Mouse (Mus musculus) liver, adult 2 months (tissue): ENCODE measurements around the gene Evi5l. TPM values are rescaled to one million over a fixed set of nuclear protein-coding genes. Genes with fewer than 3 reads are reported as not detected.
A peak's percentile ranks its signal among the peaks of the same experiment; 100 is the strongest.

Experiments
- DNase-seq: peaks from one replicate; pipeline ENCODE4 v3.0.0-alpha.2; 2011; ENCODE audit warnings: low read depth, low spot score; ENCODE audit errors: extremely low read depth
- H3K27ac ChIP-seq: fragments of 200-500 bp; replicated peaks from 2 replicates; pipeline ENCODE4 v1.5.1; 2012; ENCODE audit warnings: low read depth, mild to moderate bottlenecking, control low read depth, inconsistent platforms, low read length; ENCODE audit not compliant: insufficient read depth
- H3K27me3 ChIP-seq: fragments of 200-500 bp; 2 replicates; pipeline ENCODE4 v1.6.1; 2012; ENCODE audit warnings: mild to moderate bottlenecking, moderate library complexity, low read length, inconsistent platforms; ENCODE audit not compliant: control insufficient read depth, insufficient read depth
- H3K36me3 ChIP-seq: fragments of 200-500 bp; 2 replicates; pipeline ENCODE4 v1.6.1; 2012; ENCODE audit warnings: low read length, inconsistent platforms; ENCODE audit not compliant: control insufficient read depth, insufficient read depth
- H3K4me1 ChIP-seq: fragments of 200-500 bp; 2 replicates; pipeline ENCODE4 v1.6.1; 2011; ENCODE audit warnings: low read length; ENCODE audit not compliant: control insufficient read depth, insufficient read depth
- H3K4me3 ChIP-seq: fragments of 200-500 bp; 2 replicates; pipeline ENCODE4 v1.5.1; 2011; ENCODE audit warnings: low read depth, mild to moderate bottlenecking, control low read depth, low read length, moderate library complexity; ENCODE audit not compliant: insufficient read depth
- H3K79me2 ChIP-seq: fragments of 200-500 bp; 2 replicates; pipeline ENCODE4 v1.6.1; 2012; ENCODE audit warnings: inconsistent platforms, mild to moderate bottlenecking, low read length, moderate library complexity; ENCODE audit not compliant: control insufficient read depth, insufficient read depth
- H3K9ac ChIP-seq: fragments of 200-500 bp; 2 replicates; pipeline ENCODE4 v1.6.1; 2012; ENCODE audit warnings: low read depth, mild to moderate bottlenecking, control low read depth, inconsistent platforms, low read length
- CTCF ChIP-seq: fragments of 200-500 bp; IDR thresholded peaks from 2 replicates; pipeline ENCODE4 v1.5.1; 2011; ENCODE audit warnings: low read depth, low read length, control low read depth
- POLR2A ChIP-seq: fragments of 200-500 bp; IDR thresholded peaks from 2 replicates; pipeline ENCODE4 v1.6.1; 2011; ENCODE audit warnings: low read length, control low read depth; ENCODE audit not compliant: insufficient read depth; ENCODE audit errors: extremely low read depth
- WGBS: fragments of 180-500 bp; shearing (Covaris S2); methylation state at CpG from one replicate; pipeline ENCODE4 v1.1.7; 2018; 5-methylcytosine and 5-hydroxymethylcytosine counted together
- polyA plus RNA-seq: library from polyadenylated mRNA; depleted of rRNA; stranded (reverse); fragments of >200 nt; gene quantifications from 2 replicates; pipeline ENCODE4 v1.2.3, GENCODE M21; 2012
- total RNA-seq: library from RNA; depleted of rRNA; stranded (reverse); fragments of >200 nt; gene quantifications from 2 replicates; pipeline ENCODE4 v1.2.3, GENCODE M21; 2014

Evi5l gene
- total and polyA plus RNA-seq, 2 experiments, result 3.2 to 8.0 TPM

GRCm38 (mm10) chr8:4154878-4155277 is 11.5 kb upstream of the Evi5l start:
- TF ChIP-seq POLR2A, result no peak
- TF ChIP-seq CTCF, result no peak
- Histone ChIP-seq H3K4me3 (no peak overlapping the region), H3K36me3 (no peaks in the 10 kb centered on the region), H3K79me2 (no peaks in the 10 kb centered on the region), H3K27me3 (no peaks in the 10 kb centered on the region), H3K4me1 (no peaks in the 10 kb centered on the region), H3K9ac (no peak overlapping the region), H3K27ac (no peak overlapping the region)
- DNase-seq, result no peak

GRCm38 (mm10) chr8:4162786-4163185 is 3.6 kb upstream of the Evi5l start:
- Histone ChIP-seq H3K9ac (no peak overlapping the region), H3K79me2 (no peaks in the 10 kb centered on the region), H3K36me3 (no peaks in the 10 kb centered on the region), H3K27me3 (no peaks in the 10 kb centered on the region), H3K4me3 (no peak overlapping the region), H3K4me1 (0 out of 2 replicates have a peak, but pooled peaks cover 3% of the 10 kb centered on the region), H3K27ac (no peak overlapping the region)
- no peak for DNase-seq
- 71% methylated on average over 4 of the region's 4 CpGs for WGBS
- TF ChIP-seq POLR2A (no peak), CTCF (no peak)

- Histone ChIP-seq H3K9ac (no peak overlapping the region), H3K4me3 (peak overlapping the region; percentile 48), H3K27ac (no peak overlapping the region), H3K36me3 (no peaks in the 10 kb centered on the region), H3K79me2 (no peaks in the 10 kb centered on the region), H3K27me3 (no peaks in the 10 kb centered on the region), H3K4me1 (0 out of 2 replicates have a peak, but pooled peaks cover 3% of the 10 kb centered on the region)
- 8% methylated on average over 13 of the region's 13 CpGs for WGBS
- TF ChIP-seq CTCF, result no peak
- no peak for TF ChIP-seq POLR2A
- DNase-seq, result no peak
Measured at GRCm38 (mm10) chr8:4165176-4165851, 1.1 kb upstream of the Evi5l start.

GRCm38 (mm10) chr8:4166881-4167525 is 636 bp downstream of the Evi5l start:
- DNase-seq, result no peak
- H3K9ac ChIP-seq, result peak overlapping the region; percentile 88
- H3K36me3 ChIP-seq, result no peaks in the 10 kb centered on the region
- H3K4me3 ChIP-seq, result peak overlapping the region; percentile 74
- WGBS, result 14% methylated on average over 10 of the region's 10 CpGs
- no peaks in the 10 kb centered on the region for H3K79me2 ChIP-seq
- no peak overlapping the region for H3K27ac ChIP-seq
- 0 out of 2 replicates have a peak, but pooled peaks cover 3% of the 10 kb centered on the region for H3K4me1 ChIP-seq
- no peaks in the 10 kb centered on the region for H3K27me3 ChIP-seq
- TF ChIP-seq POLR2A (no peak), CTCF (no peak)

- Histone ChIP-seq H3K4me1 (0 out of 2 replicates have a peak, but pooled peaks cover 3% of the 10 kb centered on the region), H3K27me3 (no peaks in the 10 kb centered on the region), H3K9ac (no peak overlapping the region), H3K36me3 (no peaks in the 10 kb centered on the region), H3K4me3 (no peak overlapping the region), H3K27ac (no peak overlapping the region), H3K79me2 (no peaks in the 10 kb centered on the region)
- TF ChIP-seq CTCF, result no peak
- DNase-seq, result no peak
- 94% methylated on average over 1 of the region's 1 CpGs for WGBS
Measured at GRCm38 (mm10) chr8:4167918-4168317, 1.6 kb downstream of the Evi5l start.

- DNase-seq, result no peak
- Histone ChIP-seq H3K27me3 (no peaks in the 10 kb centered on the region), H3K9ac (no peak overlapping the region), H3K4me3 (no peak overlapping the region), H3K4me1 (no peaks in the 10 kb centered on the region), H3K27ac (no peak overlapping the region), H3K79me2 (no peaks in the 10 kb centered on the region; the same call in 1 of the 2 replicates), H3K36me3 (no peaks in the 10 kb centered on the region; the same call in 1 of the 2 replicates)
- WGBS, result 82% methylated on average over 3 of the region's 3 CpGs
- TF ChIP-seq POLR2A (no peak), CTCF (no peak)
Measured at GRCm38 (mm10) chr8:4172486-4172885, 6.1 kb downstream of the Evi5l start.
